Mouse (Mus musculus): ENCODE measurements around the gene Hoxb13. TPM values are rescaled to one million over a fixed set of nuclear protein-coding genes. Genes with fewer than 3 reads are reported as not detected.

Hoxb13 gene
- polyA plus RNA-seq, 2 experiments: not detected

GRCm38 (mm10) chr11:96189810-96190522 lies 4.2 kb upstream of the Hoxb13 start:
- H3K9ac ChIP-seq (replicated peaks): no peak overlapping the region
- H3K4me2 ChIP-seq (ENCODE audit: low read depth): no peak overlapping the region
- no peaks in the 10 kb centered on the region for H3K36me3 ChIP-seq (replicated peaks; ENCODE audit: control insufficient read depth, insufficient read depth, low read depth)
- ATAC-seq (ENCODE audit: insufficient read depth): no peak
- peaks cover 95% of the 10 kb centered on the region for H3K27me3 ChIP-seq (ENCODE audit: control insufficient read depth, insufficient read depth, low read length)
- no peak for TF ChIP-seq EP300 (IDR thresholded peaks at IDR 0.05; ENCODE audit: low read depth)
- TF ChIP-seq CTCF (IDR thresholded peaks at IDR 0.05; ENCODE audit: low read depth): no peak
- DNase-seq (ENCODE audit: low read depth in 3 of 3, low spot score in 3 of 3): no peak
- 1% methylated on average over 28 of the region's 28 CpGs for WGBS (ENCODE audit: insufficient replicate concordance)
- no peak overlapping the region for H3K27ac ChIP-seq
- H3K4me1 ChIP-seq (replicated peaks; ENCODE audit: control insufficient read depth in 2 of 2, insufficient read depth in 2 of 2, low read length in 1 of 2): no peaks in the 10 kb centered on the region
- no peaks in the 10 kb centered on the region for H3K9me3 ChIP-seq (ENCODE audit: control insufficient read depth, low read length)
- no peak overlapping the region for H3K4me3 ChIP-seq (ENCODE audit: insufficient read depth in 1 of 2, low read depth in 2 of 2, low read length in 2 of 2)

- H3K36me3 ChIP-seq (replicated peaks; ENCODE audit: control insufficient read depth, insufficient read depth, low read depth): no peaks in the 10 kb centered on the region
- no peaks in the 10 kb centered on the region for H3K4me1 ChIP-seq (replicated peaks; ENCODE audit: control insufficient read depth in 2 of 2, insufficient read depth in 2 of 2, low read length in 1 of 2)
- no peak overlapping the region for H3K4me3 ChIP-seq (ENCODE audit: insufficient read depth in 1 of 2, low read depth in 2 of 2, low read length in 2 of 2)
- H3K27me3 ChIP-seq (ENCODE audit: control insufficient read depth, insufficient read depth, low read length): peaks cover 97% of the 10 kb centered on the region
- no peak for DNase-seq (ENCODE audit: low read depth in 3 of 3, low spot score in 3 of 3)
- no peaks in the 10 kb centered on the region for H3K9me3 ChIP-seq (ENCODE audit: control insufficient read depth, low read length)
- no peak overlapping the region for H3K27ac ChIP-seq
- no peak overlapping the region for H3K9ac ChIP-seq (replicated peaks)
- 3% methylated on average over 5 of the region's 5 CpGs for WGBS (ENCODE audit: insufficient replicate concordance)
- no peak for ATAC-seq (ENCODE audit: insufficient read depth)
- H3K4me2 ChIP-seq (ENCODE audit: low read depth): no peak overlapping the region
- TF ChIP-seq CTCF (IDR thresholded peaks at IDR 0.05; ENCODE audit: low read depth) (no peak), EP300 (IDR thresholded peaks at IDR 0.05; ENCODE audit: low read depth) (no peak)
Measured at GRCm38 (mm10) chr11:96191132-96191531, 3.0 kb upstream of the Hoxb13 start.

GRCm38 (mm10) chr11:96194401-96194710 lies 240 bp downstream of the Hoxb13 start:
- H3K9ac ChIP-seq (replicated peaks): no peak overlapping the region

GRCm38 (mm10) chr11:96194961-96195640 lies 985 bp downstream of the Hoxb13 start:
- WGBS (ENCODE audit: insufficient replicate concordance): 10% methylated on average over 11 of the region's 11 CpGs
- Histone ChIP-seq H3K9me3 (ENCODE audit: control insufficient read depth, low read length) (no peaks in the 10 kb centered on the region), H3K27me3 (ENCODE audit: control insufficient read depth, insufficient read depth, low read length) (peaks cover 99% of the 10 kb centered on the region), H3K27ac (no peak overlapping the region), H3K36me3 (replicated peaks; ENCODE audit: control insufficient read depth, insufficient read depth, low read depth) (no peaks in the 10 kb centered on the region), H3K9ac (replicated peaks) (no peak overlapping the region), H3K4me2 (ENCODE audit: low read depth) (no peak overlapping the region), H3K4me3 (ENCODE audit: insufficient read depth in 1 of 2, low read depth in 2 of 2, low read length in 2 of 2) (no peak overlapping the region), H3K4me1 (replicated peaks; ENCODE audit: control insufficient read depth in 2 of 2, insufficient read depth in 2 of 2, low read length in 1 of 2) (no peaks in the 10 kb centered on the region)
- TF ChIP-seq CTCF (IDR thresholded peaks at IDR 0.05; ENCODE audit: low read depth) (no peak), EP300 (IDR thresholded peaks at IDR 0.05; ENCODE audit: low read depth) (no peak)
- DNase-seq (ENCODE audit: low read depth in 3 of 3, low spot score in 3 of 3) (no peak), ATAC-seq (ENCODE audit: insufficient read depth) (no peak)

More at GRCm38 (mm10) chr11:96194401-96194710, 240 bp downstream of the Hoxb13 start:
- Histone ChIP-seq H3K27ac (no peak overlapping the region), H3K36me3 (replicated peaks; ENCODE audit: control insufficient read depth, insufficient read depth, low read depth) (no peaks in the 10 kb centered on the region), H3K4me1 (replicated peaks; ENCODE audit: control insufficient read depth in 2 of 2, insufficient read depth in 2 of 2, low read length in 1 of 2) (no peaks in the 10 kb centered on the region), H3K4me3 (ENCODE audit: insufficient read depth in 1 of 2, low read depth in 2 of 2, low read length in 2 of 2) (no peak overlapping the region), H3K27me3 (ENCODE audit: control insufficient read depth, insufficient read depth, low read length) (peaks cover 99% of the 10 kb centered on the region), H3K4me2 (ENCODE audit: low read depth) (no peak overlapping the region), H3K9me3 (ENCODE audit: control insufficient read depth, low read length) (no peaks in the 10 kb centered on the region)
- TF ChIP-seq CTCF (IDR thresholded peaks at IDR 0.05; ENCODE audit: low read depth) (no peak), EP300 (IDR thresholded peaks at IDR 0.05; ENCODE audit: low read depth) (no peak)
- under 1% methylated on average over 10 of the region's 10 CpGs for WGBS (ENCODE audit: insufficient replicate concordance)
- ATAC-seq (ENCODE audit: insufficient read depth) (no peak), DNase-seq (ENCODE audit: low read depth in 3 of 3, low spot score in 3 of 3) (no peak)

- Histone ChIP-seq H3K9me3 (ENCODE audit: control insufficient read depth, low read length) (no peaks in the 10 kb centered on the region), H3K27me3 (ENCODE audit: control insufficient read depth, insufficient read depth, low read length) (peaks cover 99% of the 10 kb centered on the region), H3K4me3 (ENCODE audit: insufficient read depth in 1 of 2, low read depth in 2 of 2, low read length in 2 of 2) (no peak overlapping the region), H3K27ac (no peak overlapping the region), H3K36me3 (replicated peaks; ENCODE audit: control insufficient read depth, insufficient read depth, low read depth) (no peaks in the 10 kb centered on the region), H3K9ac (replicated peaks) (no peak overlapping the region), H3K4me1 (replicated peaks; ENCODE audit: control insufficient read depth in 2 of 2, insufficient read depth in 2 of 2, low read length in 1 of 2) (no peaks in the 10 kb centered on the region), H3K4me2 (ENCODE audit: low read depth) (no peak overlapping the region)
- TF ChIP-seq EP300 (IDR thresholded peaks at IDR 0.05; ENCODE audit: low read depth) (no peak), CTCF (IDR thresholded peaks at IDR 0.05; ENCODE audit: low read depth) (no peak)
- ATAC-seq (ENCODE audit: insufficient read depth): no peak
- 2% methylated on average over 20 of the region's 20 CpGs for WGBS (ENCODE audit: insufficient replicate concordance)
- DNase-seq (ENCODE audit: low read depth in 3 of 3, low spot score in 3 of 3): no peak
Measured at GRCm38 (mm10) chr11:96195769-96196280, 1.7 kb downstream of the Hoxb13 start.
